Mouse (Mus musculus) left cerebral cortex, postnatal 25 days (tissue): ENCODE results near the gene Phf20. TPM values are rescaled to one million over a fixed set of nuclear protein-coding genes. Genes with fewer than 3 reads are reported as not detected.

Experiments
- DNase-seq, 2 experiments: peaks; one replicate each; pipeline ENCODE4 v3.0.0; 2022; ENCODE audit warnings: low spot score in 2 of 2, mixed read lengths in 1 of 2
- intact Hi-C: fragments of 180-260 bp; cut with DNase I; formaldehyde crosslinking; loops from one replicate; pipeline ENCODE4 v1.15.1; 2025
- total RNA-seq, 2 experiments: library from RNA; stranded (reverse); gene quantifications; 2 replicates each; pipeline ENCODE4 v1.2.3; 2021

Gene Phf20
- total RNA-seq, 2 experiments from 2014 or later, result 68.3 to 76.5 TPM

- no peak for DNase-seq
- intact Hi-C loops, result loop anchor here (5.0 kb wide), 1 partner anchor 400 kb away; no protein-coding TSS in a partner anchor
These were observed 111.0 kb downstream of the Phf20 start for GRCm38 (mm10) chr2:156307261-156307660.

GRCm38 (mm10) chr2:156309948-156310347 lies 113.7 kb downstream of the Phf20 start:
- no peak for DNase-seq
- intact Hi-C loops, result loop anchor here (5.0 kb wide), 1 partner anchor 397 kb away; no protein-coding TSS in a partner anchor

- no peak for DNase-seq
- intact Hi-C loops, result no loop called here
These were observed 114.2 kb downstream of the Phf20 start for GRCm38 (mm10) chr2:156310455-156310854.

GRCm38 (mm10) chr2:156310945-156311344 lies 114.7 kb downstream of the Phf20 start:
- no peak for DNase-seq
- intact Hi-C loops, result no loop called here

- no peak for DNase-seq
- intact Hi-C loops, result no loop called here
These were observed 115.2 kb downstream of the Phf20 start for GRCm38 (mm10) chr2:156311441-156311840.

GRCm38 (mm10) chr2:156311841-156312291 lies 115.6 kb downstream of the Phf20 start:
- peak; percentile 34 to 54 for DNase-seq
- intact Hi-C loops, result loop anchor here (1.0 kb wide), 1 partner anchor 203 kb away; no protein-coding TSS in a partner anchor

- intact Hi-C loops, result loop anchor here (1.0 kb wide), 1 partner anchor 203 kb away; no protein-coding TSS in a partner anchor
These were observed 116.1 kb downstream of the Phf20 start, which contains the start of the genes Cnbd2 and Scand1 for GRCm38 (mm10) chr2:156312297-156312897. Gene Cnbd2 (plus strand): TSS chr2:156312299. Gene Scand1 (minus strand): TSS chr2:156312704.

GRCm38 (mm10) chr2:156313153-156313552 lies 116.9 kb downstream of the Phf20 start:
- no peak for DNase-seq
- intact Hi-C loops, result no loop called here

More at GRCm38 (mm10) chr2:156312297-156312897, 116.1 kb downstream of the Phf20 start, which contains the start of the genes Cnbd2 and Scand1:
- peak; percentile 87 to 91 for DNase-seq

- DNase-seq, result no peak
- intact Hi-C loops, result no loop called here
These were observed 118.5 kb downstream of the Phf20 start for GRCm38 (mm10) chr2:156314811-156315210.

- intact Hi-C loops, result no loop called here
- DNase-seq, result no peak
These were observed 122.2 kb downstream of the Phf20 start for GRCm38 (mm10) chr2:156318491-156318890.

GRCm38 (mm10) chr2:156321538-156321937 lies 125.3 kb downstream of the Phf20 start:
- intact Hi-C loops, result no loop called here

GRCm38 (mm10) chr2:156324116-156324588 lies 127.9 kb downstream of the Phf20 start:
- intact Hi-C loops, result no loop called here
- DNase-seq, result peak; percentile 38 to 80

More at GRCm38 (mm10) chr2:156321538-156321937, 125.3 kb downstream of the Phf20 start:
- DNase-seq, result no peak

GRCm38 (mm10) chr2:156324681-156325080 lies 128.4 kb downstream of the Phf20 start:
- DNase-seq, result no peak
- intact Hi-C loops, result no loop called here

GRCm38 (mm10) chr2:156330681-156331080 lies 134.4 kb downstream of the Phf20 start:
- no peak for DNase-seq
- intact Hi-C loops, result no loop called here

- intact Hi-C loops, result no loop called here
- no peak for DNase-seq
These were observed 135.2 kb downstream of the Phf20 start for GRCm38 (mm10) chr2:156331446-156331965.

- intact Hi-C loops, result loop anchor here (5.0 kb wide), 1 partner anchor 177 kb away; no protein-coding TSS in a partner anchor
- DNase-seq, result no peak
These were observed 143.8 kb downstream of the Phf20 start for GRCm38 (mm10) chr2:156340078-156340477.

GRCm38 (mm10) chr2:156344775-156345532 lies 148.7 kb downstream of the Phf20 start:
- DNase-seq, result peak in 1 of 2 experiments; percentile 20
- intact Hi-C loops, result loop anchor here (5.0 kb wide), 1 partner anchor 172 kb away; no protein-coding TSS in a partner anchor

- intact Hi-C loops, result no loop called here
- DNase-seq, result no peak
These were observed 152.5 kb downstream of the Phf20 start for GRCm38 (mm10) chr2:156348812-156349211.

GRCm38 (mm10) chr2:156349286-156349848 lies 153.1 kb downstream of the Phf20 start:
- no peak for DNase-seq
- intact Hi-C loops, result no loop called here

GRCm38 (mm10) chr2:156351243-156351642 lies 155.0 kb downstream of the Phf20 start:
- intact Hi-C loops, result no loop called here
- DNase-seq, result no peak
